Mouse (Mus musculus) forebrain, embryonic 11.5 days (tissue): Measurements from ENCODE around the gene Nr1h4. TPM values are rescaled to one million over a fixed set of nuclear protein-coding genes. Genes with fewer than 3 reads are reported as not detected.

Experiments used
- ATAC-seq: fragments of 200-750 bp; cut with Nextera tagmentation; replicated peaks from 2 replicates; pipeline ENCODE4 v1.8.0; 2017; ENCODE audit warnings: moderate TSS enrichment; ENCODE audit not compliant: low FRiP score
- DNase-seq: peaks from one replicate; pipeline ENCODE4 v3.0.0-alpha.2; 2017; ENCODE audit warnings: low spot score
- H3K27ac ChIP-seq: fragments of 300-500 bp; sonication (generic); 2 replicates; pipeline ENCODE4 v1.5.1; 2014; ENCODE audit warnings: low read depth, low read length
- H3K27me3 ChIP-seq: fragments of 300-500 bp; sonication (generic); 2 replicates; pipeline ENCODE4 v1.6.1; 2014; ENCODE audit warnings: mild to moderate bottlenecking, low read length, mixed read lengths; ENCODE audit not compliant: control insufficient read depth, insufficient read depth
- H3K36me3 ChIP-seq: fragments of 300-500 bp; sonication (generic); 2 replicates; pipeline ENCODE4 v1.6.1; 2014; ENCODE audit warnings: mild to moderate bottlenecking, low read length, moderate library complexity, mixed read lengths; ENCODE audit not compliant: control insufficient read depth, insufficient read depth
- H3K4me1 ChIP-seq: fragments of 300-500 bp; sonication (generic); replicated peaks from 2 replicates; pipeline ENCODE4 v1.6.1; 2014; ENCODE audit warnings: low read length, mixed read lengths; ENCODE audit not compliant: control insufficient read depth, insufficient read depth
- H3K4me2 ChIP-seq: fragments of 300-500 bp; sonication (generic); 2 replicates; pipeline ENCODE4 v1.6.1; 2014; ENCODE audit warnings: low read depth, mild to moderate bottlenecking, low read length, moderate library complexity, mixed read lengths; ENCODE audit not compliant: severe bottlenecking
- H3K4me3 ChIP-seq: fragments of 300-500 bp; sonication (generic); 2 replicates; pipeline ENCODE4 v1.5.1; 2014; ENCODE audit warnings: low read depth, low read length
- H3K9ac ChIP-seq: fragments of 300-500 bp; sonication (generic); 2 replicates; pipeline ENCODE4 v1.6.1; 2014; ENCODE audit warnings: low read length
- H3K9me3 ChIP-seq: fragments of 300-500 bp; sonication (generic); 2 replicates; pipeline ENCODE4 v1.6.1; 2016; ENCODE audit warnings: low read length, mixed read lengths; ENCODE audit not compliant: control insufficient read depth
- WGBS: fragments of 180-500 bp; shearing (Covaris S2); extraction: QIAGEN DNeasy Blood & Tissue Kit; methylation state at CpG from one replicate; pipeline ENCODE4 v1.1.7; 2014; 5-methylcytosine and 5-hydroxymethylcytosine counted together
- polyA plus RNA-seq: library from polyadenylated mRNA; unstranded; fragments of >200 nt; fragmentation: Nextera tagmentation; extraction: Ambion mirVana; gene quantifications from 2 replicates; pipeline ENCODE4 v1.2.1, GENCODE M21; 2014

Nr1h4 gene
- polyA plus RNA-seq, 1 experiment from 2014 or later = not detected

DNA sequence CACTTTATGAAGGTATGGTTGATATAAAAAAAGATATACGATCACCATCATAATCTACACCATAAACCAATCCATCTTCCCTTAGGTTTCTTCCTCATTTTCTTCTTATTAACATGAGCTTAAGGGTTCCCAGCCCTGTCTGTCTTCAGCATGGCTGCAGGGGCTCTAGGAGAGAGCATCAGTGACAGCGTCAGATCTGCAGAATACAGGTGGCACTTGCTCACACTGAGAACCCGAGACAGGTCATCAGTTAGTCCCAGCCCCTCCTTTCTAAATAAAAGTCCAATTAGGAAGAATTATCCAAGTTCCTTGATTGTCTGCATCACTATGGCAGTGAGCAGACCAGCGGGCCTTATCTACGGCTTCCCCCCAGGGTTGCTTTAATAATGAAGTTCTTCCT lies 934 bp downstream of the Nr1h4 start:
- H3K4me3 ChIP-seq = no peak overlapping the region
- H3K9me3 ChIP-seq = no peaks in the 10 kb centered on the region
- H3K9ac ChIP-seq = no peak overlapping the region
- no peaks in the 10 kb centered on the region for H3K27me3 ChIP-seq
- H3K4me2 ChIP-seq = no peak overlapping the region
- no peak overlapping the region for H3K27ac ChIP-seq
- no peak for DNase-seq
- no peaks in the 10 kb centered on the region for H3K36me3 ChIP-seq
- no peak for ATAC-seq
- H3K4me1 ChIP-seq = no peaks in the 10 kb centered on the region
- WGBS = 79% methylated on average over 5 of the region's 5 CpGs

DNA sequence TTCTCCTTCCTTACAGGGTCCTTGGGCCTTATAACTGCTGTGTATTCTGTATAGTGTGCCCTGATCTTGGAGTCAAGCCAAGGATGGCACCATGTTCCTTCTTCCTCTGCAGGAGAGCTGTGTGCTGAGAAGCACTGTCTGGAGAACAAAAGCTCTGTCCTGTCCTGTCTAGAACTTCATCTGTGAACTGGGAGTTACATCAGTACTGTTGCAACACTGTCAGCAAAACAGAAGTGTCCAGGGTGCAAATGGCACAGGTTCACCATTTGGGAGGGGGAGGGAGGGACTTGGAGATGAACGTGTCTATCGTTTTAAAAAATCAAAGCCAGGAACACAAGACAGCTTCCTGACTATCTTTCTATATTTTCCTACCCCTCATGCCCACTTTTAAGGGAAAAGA lies 1.4 kb downstream of the Nr1h4 start:
- Histone ChIP-seq H3K9me3 (no peaks in the 10 kb centered on the region), H3K27me3 (no peaks in the 10 kb centered on the region), H3K27ac (no peak overlapping the region), H3K4me2 (no peak overlapping the region), H3K36me3 (no peaks in the 10 kb centered on the region), H3K9ac (no peak overlapping the region), H3K4me3 (no peak overlapping the region), H3K4me1 (no peaks in the 10 kb centered on the region)
- ATAC-seq (no peak), DNase-seq (no peak)
- 93% methylated on average over 2 of the region's 2 CpGs for WGBS

GRCm38 (mm10) chr10:89531194-89531634 lies 2.2 kb downstream of the Nr1h4 start:
- no peaks in the 10 kb centered on the region for H3K4me1 ChIP-seq
- no peak overlapping the region for H3K4me2 ChIP-seq
- WGBS = 77% methylated on average over 5 of the region's 5 CpGs
- H3K36me3 ChIP-seq = no peaks in the 10 kb centered on the region
- no peaks in the 10 kb centered on the region for H3K27me3 ChIP-seq
- DNase-seq (no peak), ATAC-seq (no peak)
- no peaks in the 10 kb centered on the region for H3K9me3 ChIP-seq
- H3K9ac ChIP-seq = no peak overlapping the region
- no peak overlapping the region for H3K27ac ChIP-seq
- no peak overlapping the region for H3K4me3 ChIP-seq

- WGBS = 88% methylated on average over 5 of the region's 5 CpGs
- H3K4me3 ChIP-seq = no peak overlapping the region
Observed at GRCm38 (mm10) chr10:89527054-89527453, 6.3 kb downstream of the Nr1h4 start.

DNA sequence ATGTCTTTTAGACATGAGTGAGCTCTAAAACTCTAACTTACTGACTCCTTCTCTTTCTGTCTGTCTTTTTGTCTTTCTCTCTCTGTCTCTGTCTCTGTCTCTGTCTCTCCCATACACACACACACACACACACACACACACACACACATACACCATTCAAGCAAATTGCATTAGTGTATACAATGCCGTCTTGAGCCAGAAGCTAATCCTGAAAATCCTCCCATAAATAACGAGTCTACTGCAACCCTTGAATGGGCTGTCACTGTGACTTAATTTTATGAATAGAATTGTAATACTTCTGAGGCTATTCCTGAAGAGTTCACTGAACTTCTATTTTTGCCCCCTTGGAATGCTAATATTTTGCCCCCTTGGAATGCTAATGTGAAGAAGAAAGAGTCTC lies 7.6 kb downstream of the Nr1h4 start:
- ATAC-seq (no peak), DNase-seq (no peak)
- Histone ChIP-seq H3K36me3 (no peaks in the 10 kb centered on the region), H3K9ac (no peak overlapping the region), H3K4me2 (no peak overlapping the region), H3K27me3 (no peaks in the 10 kb centered on the region), H3K4me3 (no peak overlapping the region), H3K4me1 (no peaks in the 10 kb centered on the region), H3K9me3 (no peaks in the 10 kb centered on the region), H3K27ac (no peak overlapping the region)
- 16% methylated on average over 2 of the region's 2 CpGs for WGBS

More at GRCm38 (mm10) chr10:89527054-89527453, 6.3 kb downstream of the Nr1h4 start:
- H3K36me3 ChIP-seq = no peaks in the 10 kb centered on the region
- H3K9me3 ChIP-seq = no peaks in the 10 kb centered on the region
- no peak overlapping the region for H3K9ac ChIP-seq
- no peak for ATAC-seq
- no peak overlapping the region for H3K4me2 ChIP-seq
- no peak for DNase-seq
- H3K27ac ChIP-seq = no peak overlapping the region
- H3K4me1 ChIP-seq = no peaks in the 10 kb centered on the region
- H3K27me3 ChIP-seq = no peaks in the 10 kb centered on the region

- Histone ChIP-seq H3K27me3 (no peaks in the 10 kb centered on the region), H3K9ac (no peak overlapping the region), H3K4me2 (no peak overlapping the region), H3K36me3 (no peaks in the 10 kb centered on the region), H3K9me3 (no peaks in the 10 kb centered on the region), H3K4me1 (no peaks in the 10 kb centered on the region), H3K27ac (no peak overlapping the region), H3K4me3 (no peak overlapping the region)
- no peak for DNase-seq
- WGBS = 87% methylated on average over 7 of the region's 7 CpGs
- ATAC-seq = no peak
Observed at GRCm38 (mm10) chr10:89522481-89522880, 10.9 kb downstream of the Nr1h4 start.

- no peak for ATAC-seq
- WGBS = 91% methylated on average over 9 of the region's 9 CpGs
- H3K9me3 ChIP-seq = no peaks in the 10 kb centered on the region
Observed at GRCm38 (mm10) chr10:89521790-89522431, 11.5 kb downstream of the Nr1h4 start.

GRCm38 (mm10) chr10:89520381-89520780 lies 13.0 kb downstream of the Nr1h4 start:
- H3K4me3 ChIP-seq = no peak overlapping the region
- H3K27ac ChIP-seq = no peak overlapping the region
- ATAC-seq = no peak
- H3K27me3 ChIP-seq = no peaks in the 10 kb centered on the region
- no peaks in the 10 kb centered on the region for H3K36me3 ChIP-seq
- DNase-seq = no peak
- no peaks in the 10 kb centered on the region for H3K4me1 ChIP-seq
- H3K4me2 ChIP-seq = no peak overlapping the region
- no peak overlapping the region for H3K9ac ChIP-seq
- no peaks in the 10 kb centered on the region for H3K9me3 ChIP-seq
- WGBS = 92% methylated on average over 4 of the region's 4 CpGs

More at GRCm38 (mm10) chr10:89521790-89522431, 11.5 kb downstream of the Nr1h4 start:
- Histone ChIP-seq H3K4me2 (no peak overlapping the region), H3K4me3 (no peak overlapping the region), H3K36me3 (no peaks in the 10 kb centered on the region), H3K9ac (no peak overlapping the region), H3K4me1 (no peaks in the 10 kb centered on the region), H3K27ac (no peak overlapping the region), H3K27me3 (no peaks in the 10 kb centered on the region)
- no peak for DNase-seq

DNA sequence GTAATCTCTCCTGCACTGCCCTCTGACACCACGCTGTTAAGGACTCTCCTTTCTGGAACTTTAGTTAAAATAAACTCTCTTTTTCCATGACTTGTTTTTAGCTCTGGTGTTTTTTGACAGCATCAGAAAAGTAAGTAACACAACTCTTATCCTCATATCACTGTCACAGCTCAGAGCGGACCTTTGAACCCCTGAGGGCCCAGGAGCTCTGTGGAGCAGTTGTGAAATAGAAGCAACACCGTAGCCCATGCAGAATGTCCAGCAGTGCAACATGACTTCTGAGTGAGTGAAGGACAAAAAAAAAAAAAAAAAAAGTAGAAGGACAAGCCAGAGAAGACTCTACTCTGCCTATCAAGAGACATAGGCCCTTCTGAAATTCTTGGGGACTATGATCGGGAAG lies 14.2 kb downstream of the Nr1h4 start:
- ATAC-seq (no peak), DNase-seq (no peak)
- Histone ChIP-seq H3K4me3 (no peak overlapping the region), H3K36me3 (no peaks in the 10 kb centered on the region), H3K9me3 (no peaks in the 10 kb centered on the region), H3K9ac (no peak overlapping the region), H3K27ac (no peak overlapping the region), H3K4me2 (no peak overlapping the region), H3K27me3 (no peaks in the 10 kb centered on the region), H3K4me1 (no peaks in the 10 kb centered on the region)
- WGBS = 79% methylated on average over 4 of the region's 4 CpGs
